Mouse (Mus musculus) heart, postnatal 0 days (tissue): ENCODE measurements around the gene Slc46a1.

Source experiments
- CTCF ChIP-seq: IDR thresholded peaks from 2 replicates; pipeline ENCODE4 v1.5.1; 2016; ENCODE audit warnings: antibody characterized with exemption, control low read depth, low read depth
- EP300 ChIP-seq: IDR thresholded peaks from 2 replicates; pipeline ENCODE4 v1.6.1; 2016; ENCODE audit warnings: antibody characterized with exemption, low read depth

GRCm38 (mm10) chr11:78515549-78516325, 50.2 kb downstream of the Slc46a1 start:
- peak; percentile 27 for TF ChIP-seq CTCF
- TF ChIP-seq EP300: no peak
